Mouse (Mus musculus) adrenal gland, adult 8-10 months (tissue): Measurements from ENCODE around the gene Vmn2r31. TPM values are rescaled to one million over a fixed set of nuclear protein-coding genes. Genes with fewer than 3 reads are reported as not detected.
"Not testable (repeated sequence)": the region's sequence is repeated elsewhere in the genome, so short reads cannot be mapped to it uniquely, and the experiment has no call there.

ENCODE experiments used
- DNase-seq: peaks from one replicate; pipeline ENCODE4 v3.0.0; 2022
- total RNA-seq, 4 experiments: library from RNA; stranded (reverse); gene quantifications; 2 replicates each; pipeline ENCODE4 v1.2.4; 2022

Vmn2r31 gene
- not detected for total RNA-seq

DNA sequence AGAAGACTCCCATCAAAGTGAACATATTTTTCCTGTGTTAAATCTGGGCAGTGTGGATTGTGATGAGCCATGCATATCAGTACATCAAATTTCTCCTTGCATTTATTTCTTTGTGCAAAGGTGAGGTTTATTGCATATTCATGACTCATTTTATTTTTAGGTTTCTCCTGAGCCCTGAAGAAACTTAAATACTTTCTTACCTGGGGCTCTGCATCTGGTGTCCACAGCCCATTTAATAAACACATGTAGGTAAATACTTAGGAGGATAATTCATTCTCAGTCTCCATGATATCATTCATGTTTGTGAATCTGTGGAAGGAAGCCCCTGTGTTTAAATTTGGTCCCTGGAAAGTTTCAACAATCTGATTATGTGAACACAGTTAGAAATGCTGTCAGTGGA lies at the start of gene Vmn2r31:
Vmn2r31 (minus strand) TSS at position 101 of the 400 bp plus-strand sequence.
- DNase-seq = not testable (repeated sequence)

DNA sequence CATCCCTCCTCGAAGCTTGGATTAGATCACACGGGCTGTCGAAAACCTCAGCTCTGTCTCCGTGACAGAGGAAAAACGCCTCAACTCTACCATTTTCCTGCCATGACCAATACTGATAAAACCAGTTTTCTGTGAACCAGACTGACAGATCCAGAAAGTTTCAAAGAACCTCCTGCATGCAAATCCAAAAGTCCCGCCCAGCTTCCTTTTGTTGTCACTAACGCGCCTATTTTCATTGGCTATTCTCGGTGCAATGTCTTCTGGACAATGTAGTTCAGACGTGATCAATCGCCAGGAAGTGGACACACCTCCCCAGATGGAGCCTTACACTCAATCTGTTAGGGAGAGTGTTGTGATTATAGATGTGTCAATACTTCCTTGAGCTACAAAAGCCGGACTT lies 25.1 kb downstream of the Vmn2r31 start, which contains the start of gene Gm45783:
Gm45783 (minus strand) TSS at position 143 of the 400 bp plus-strand sequence.
- DNase-seq = peak; percentile 13

DNA sequence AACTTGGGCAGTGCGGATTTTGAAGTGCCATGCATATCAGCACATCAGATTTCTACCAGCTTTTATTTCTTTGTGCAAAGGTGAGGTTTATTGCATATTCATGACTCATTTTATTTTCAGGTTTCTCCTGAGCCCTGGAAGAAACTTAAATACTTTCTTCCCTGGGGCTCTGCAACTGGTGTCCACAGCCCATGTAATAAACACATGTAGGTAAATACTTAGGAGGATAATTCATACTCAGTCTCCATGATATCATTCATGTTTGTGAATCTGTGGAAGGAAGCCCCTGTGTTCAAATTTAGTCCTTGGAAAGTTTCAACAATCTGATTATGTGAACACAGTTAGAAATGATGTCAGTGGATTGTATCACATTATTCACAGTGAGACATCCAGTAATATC lies 62.0 kb downstream of the Vmn2r31 start, which contains the start of gene Vmn2r30:
Vmn2r30 (minus strand) TSS at position 101 of the 400 bp plus-strand sequence.
- DNase-seq = not testable (repeated sequence)

Other genes with a start within 250 kb of the Vmn2r31 start
- 1 to 10 TPM; 2.6 to 4.2 (median 3.3) TPM for gene Zfp418, start 228.4 kb downstream of the Vmn2r31 start, total RNA-seq
- gene Zfp772, start 189.7 kb downstream of the Vmn2r31 start, total RNA-seq = 1 to 10 TPM; 4.1 to 7.7 (median 6.5) TPM
- 1 to 10 TPM; 1.0 to 1.7 (median 1.4) TPM for gene Vmn2r29, start 152.4 kb downstream of the Vmn2r31 start, total RNA-seq
- gene Gm45844, start 121.4 kb downstream of the Vmn2r31 start, total RNA-seq = 1 to 10 TPM; 4.1 to 7.9 (median 5.3) TPM
- 10 to 100 TPM; 62.5 to 81.8 (median 73.6) TPM for gene Clcn4, start 98.9 kb downstream of the Vmn2r31 start, total RNA-seq
- under 1 TPM; 0.22 to 0.31 (median 0.26) TPM for gene Vmn2r30, start 62.1 kb downstream of the Vmn2r31 start, total RNA-seq
- gene Gm45783, start 25.1 kb downstream of the Vmn2r31 start, total RNA-seq = 1 to 10 TPM in 2 of 4 experiments, not detected in 2; 2.0 to 3.2 TPM
- gene Vmn2r32, start 80.3 kb upstream of the Vmn2r31 start, total RNA-seq = not detected
- gene Vmn2r33, start 167.1 kb upstream of the Vmn2r31 start, total RNA-seq = not detected